Mouse (Mus musculus) liver, adult 2 months (tissue): ENCODE results near the gene Osbpl5.

Experiments used
- CTCF ChIP-seq: fragments of 200-500 bp; IDR thresholded peaks from 2 replicates; pipeline ENCODE4 v1.5.1; 2011; ENCODE audit warnings: low read depth, low read length, control low read depth
- POLR2A ChIP-seq: fragments of 200-500 bp; IDR thresholded peaks from 2 replicates; pipeline ENCODE4 v1.6.1; 2011; ENCODE audit warnings: low read length, control low read depth; ENCODE audit not compliant: insufficient read depth; ENCODE audit errors: extremely low read depth

- no peak for TF ChIP-seq POLR2A
- no peak for TF ChIP-seq CTCF
These were observed 96.0 kb downstream of the Osbpl5 start for GRCm38 (mm10) chr7:143660797-143661196.
